Mouse (Mus musculus) adrenal gland, postnatal 10 days (tissue): ENCODE measurements around the gene Nelfb. TPM values are rescaled to one million over a fixed set of nuclear protein-coding genes. Genes with fewer than 3 reads are reported as not detected.

Experiments
- DNase-seq: peaks from one replicate; pipeline ENCODE4 v3.0.0; 2021; ENCODE audit warnings: mixed read lengths
- total RNA-seq, 2 experiments: library from RNA; stranded (reverse); gene quantifications; 2 replicates each; pipeline ENCODE4 v1.2.3; 2021

The Nelfb gene
- total RNA-seq, 2 experiments from 2014 or later = 46.3 to 48.8 TPM

GRCm38 (mm10) chr2:25230581-25230980 is 19.3 kb upstream of the Nelfb start:
- DNase-seq = no peak

DNA sequence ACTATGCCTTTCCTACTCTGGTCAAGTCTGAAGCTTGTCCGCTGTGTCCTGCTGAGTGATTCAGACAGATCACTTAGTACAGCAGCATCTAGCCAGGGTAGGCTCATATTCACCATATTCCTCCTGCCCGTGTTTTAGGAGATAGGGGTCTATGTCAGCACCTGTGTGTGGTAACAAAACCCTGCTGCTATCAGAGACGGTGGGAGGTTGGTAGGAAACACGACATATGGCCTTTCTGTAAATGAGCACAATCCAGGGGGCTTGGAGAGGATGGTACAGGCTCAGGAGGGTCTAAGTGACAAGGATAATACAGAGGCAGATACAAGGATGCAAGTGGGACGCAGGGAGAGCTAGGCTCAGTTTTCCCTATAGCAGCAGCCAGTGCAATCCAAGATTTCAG is 18.3 kb upstream of the Nelfb start:
- no peak for DNase-seq

DNA sequence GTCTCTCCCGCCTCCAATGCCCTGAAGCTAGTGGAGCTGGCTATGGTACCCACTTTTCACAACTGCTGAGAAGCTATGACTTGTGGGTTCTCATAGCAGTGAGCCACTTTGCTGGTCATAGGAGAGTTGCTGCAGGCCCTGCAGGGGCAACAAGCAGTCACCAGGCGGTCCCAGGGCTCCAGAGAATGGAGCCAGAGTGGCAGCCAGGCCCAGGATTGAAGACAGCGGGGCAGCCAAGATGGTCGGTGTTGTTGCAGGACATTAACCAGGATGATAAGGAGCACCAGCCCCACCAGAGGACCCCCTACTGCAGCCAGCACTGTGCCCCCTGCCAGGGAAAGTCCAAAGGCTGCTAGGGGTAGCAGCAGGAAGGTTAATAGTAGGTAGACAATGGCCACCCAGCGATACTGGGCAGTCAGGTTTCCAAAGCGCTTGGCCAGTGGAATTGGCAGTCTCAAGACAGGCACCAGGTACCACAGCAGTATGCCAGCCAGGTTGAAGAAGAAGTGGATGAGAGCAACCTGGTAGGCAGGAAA is 17.8 kb upstream of the Nelfb start:
- DNase-seq = no peak

DNA sequence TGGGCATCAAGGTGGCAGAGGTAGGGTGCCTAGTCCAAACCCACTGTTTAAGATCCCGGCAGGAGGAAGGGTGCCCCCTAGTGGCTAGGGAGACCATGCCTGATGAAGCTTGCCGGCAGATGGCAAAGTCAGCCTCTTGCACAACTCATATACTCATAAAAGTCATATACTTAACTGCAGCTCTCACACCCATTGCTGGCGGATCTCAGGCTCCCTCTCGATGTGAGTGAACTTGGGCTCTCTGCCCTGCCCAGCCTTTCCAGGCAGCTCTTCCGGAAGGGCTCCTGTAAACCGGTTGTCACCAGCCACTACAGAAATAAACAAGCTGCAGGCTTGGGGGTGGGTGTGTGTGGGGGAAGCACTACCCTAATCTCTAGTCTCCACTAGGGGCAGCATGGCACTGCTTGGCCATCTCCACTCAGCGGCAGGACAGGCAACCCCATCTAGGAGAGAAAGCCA is 17.2 kb upstream of the Nelfb start:
- DNase-seq = peak; percentile 91

- no peak for DNase-seq
Observed at GRCm38 (mm10) chr2:25227406-25227805, 16.1 kb upstream of the Nelfb start.

DNA sequence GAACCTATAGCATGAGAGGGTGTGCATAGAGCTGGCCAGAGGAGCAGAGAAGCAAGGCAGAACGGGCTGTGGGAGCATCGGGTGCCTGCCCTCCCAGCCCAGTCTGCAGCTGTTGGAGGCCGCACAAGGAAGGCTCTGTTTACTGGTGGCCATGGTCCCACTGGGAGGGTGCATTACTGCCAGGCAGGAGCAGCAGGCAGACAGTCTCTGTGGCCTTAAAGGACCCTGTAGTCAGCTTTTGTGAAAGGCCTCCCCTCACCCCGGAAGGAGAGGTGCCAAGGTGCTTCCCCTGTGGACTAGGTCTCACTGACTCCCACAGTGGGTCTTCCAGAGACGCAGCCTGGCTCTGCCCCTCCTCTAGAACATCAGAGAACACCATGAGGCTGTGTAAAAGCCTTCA is 15.6 kb upstream of the Nelfb start:
- peak; percentile 70 for DNase-seq

DNA sequence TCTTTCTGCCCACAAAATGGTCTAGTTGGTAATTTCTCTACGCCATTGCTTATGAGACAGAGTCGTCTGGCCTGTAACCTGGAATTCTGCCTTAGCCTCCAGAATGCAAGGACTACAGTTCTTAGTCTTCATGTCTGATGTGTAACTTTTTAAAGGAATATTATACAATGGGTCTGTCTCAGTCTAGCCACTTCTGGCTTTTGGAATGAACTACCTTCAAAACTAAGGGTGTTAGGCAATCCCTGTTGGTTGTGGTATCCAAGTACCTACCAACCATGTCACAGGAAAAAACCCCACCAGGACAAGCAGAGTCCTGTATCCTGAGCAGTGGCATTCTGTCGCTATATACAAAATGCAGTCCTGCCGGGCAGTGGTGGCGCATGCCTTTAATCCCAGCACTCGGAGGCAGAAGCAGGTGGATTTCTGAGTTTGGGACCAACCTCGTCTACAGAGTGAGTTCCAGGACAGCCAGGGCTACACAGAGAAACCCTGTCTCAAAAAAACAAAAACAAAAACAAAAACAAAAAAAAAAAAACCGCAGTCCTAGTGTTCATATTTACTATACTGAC is 14.6 kb upstream of the Nelfb start:
- DNase-seq = no peak

- DNase-seq = peak; percentile 97
Observed at GRCm38 (mm10) chr2:25224766-25225752, 13.8 kb upstream of the Nelfb start.

DNA sequence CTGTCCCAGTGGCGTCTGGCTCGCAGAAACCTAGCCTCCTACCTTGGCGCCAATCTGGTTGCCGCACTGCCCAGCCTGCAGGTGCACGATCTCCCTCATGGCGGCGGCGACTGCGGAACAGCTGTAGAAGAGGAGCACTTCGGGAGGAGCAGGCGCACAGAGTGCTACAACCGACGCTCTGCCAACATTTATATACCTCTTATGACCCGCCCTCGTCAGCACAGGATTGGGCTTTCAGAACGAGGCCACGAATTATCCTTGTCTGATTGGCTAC is 13.1 kb upstream of the Nelfb start, which contains the start of gene Tubb4b:
TSS of gene Tubb4b (minus strand) at position 211 of the 274 bp plus-strand sequence.
- DNase-seq = no peak

DNA sequence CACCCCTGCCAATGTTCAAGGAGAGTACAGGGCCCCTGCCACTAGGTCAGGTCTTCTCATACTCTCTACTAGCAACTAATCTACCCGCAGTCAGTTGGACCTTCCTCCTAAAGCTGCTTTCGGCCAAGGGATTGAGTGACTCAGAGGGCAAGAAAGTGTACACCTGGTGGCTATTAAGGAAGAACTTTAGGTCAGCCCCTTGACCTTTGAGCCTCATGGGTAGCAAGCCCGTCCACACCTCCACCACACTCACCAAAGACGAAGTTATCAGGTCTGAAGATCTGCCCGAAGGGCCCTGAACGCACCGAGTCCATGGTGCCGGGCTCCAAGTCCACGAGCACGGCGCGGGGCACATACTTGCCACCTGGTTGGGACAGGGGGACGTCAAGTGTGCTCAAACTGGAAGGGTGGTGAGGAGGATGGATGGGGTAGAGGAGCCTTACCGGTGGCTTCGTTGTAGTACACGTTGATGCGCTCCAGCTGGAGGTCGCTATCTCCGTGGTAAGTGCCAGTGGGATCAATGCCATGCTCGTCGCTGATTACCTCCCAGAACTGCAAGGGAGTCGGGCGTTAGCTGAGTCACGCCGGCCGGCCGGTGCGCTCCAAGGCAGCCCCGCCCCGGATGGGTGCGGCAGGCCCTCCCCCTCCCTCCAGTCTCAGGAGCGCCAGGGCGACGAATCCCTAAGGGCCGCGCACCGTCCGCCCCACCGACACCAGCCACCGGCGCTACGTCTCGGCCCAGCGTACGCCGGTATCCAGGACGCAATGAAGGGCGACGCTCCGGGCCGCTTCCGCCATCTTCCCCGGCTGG is 12.6 kb upstream of the Nelfb start:
- peak; percentile 92 for DNase-seq

GRCm38 (mm10) chr2:25221331-25221772 is 10.1 kb upstream of the Nelfb start:
- no peak for DNase-seq

- DNase-seq = no peak
Observed at GRCm38 (mm10) chr2:25218445-25218844, 7.2 kb upstream of the Nelfb start, which contains the start of gene Fam166a. TSS of gene Fam166a (plus strand) at chr2:25218745.

DNA sequence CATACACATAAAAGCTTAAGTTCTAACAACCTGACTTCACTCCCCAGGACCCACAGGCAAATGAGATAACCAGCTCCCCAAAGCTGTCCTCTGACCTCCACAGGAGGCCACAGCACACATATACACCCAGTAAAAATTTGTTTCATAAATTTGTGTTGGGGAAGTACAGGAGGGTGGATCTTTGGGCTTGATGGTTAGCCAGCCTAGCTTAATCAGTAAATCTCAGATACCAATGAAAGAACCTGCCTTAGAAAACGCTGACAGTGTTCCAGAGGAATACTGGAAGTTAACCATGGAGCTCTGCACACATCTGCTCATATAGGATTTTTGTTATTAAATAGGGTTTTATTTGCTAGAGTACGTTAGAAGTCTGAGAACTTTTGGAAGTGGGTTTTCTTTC is 6.4 kb upstream of the Nelfb start:
- no peak for DNase-seq

DNA sequence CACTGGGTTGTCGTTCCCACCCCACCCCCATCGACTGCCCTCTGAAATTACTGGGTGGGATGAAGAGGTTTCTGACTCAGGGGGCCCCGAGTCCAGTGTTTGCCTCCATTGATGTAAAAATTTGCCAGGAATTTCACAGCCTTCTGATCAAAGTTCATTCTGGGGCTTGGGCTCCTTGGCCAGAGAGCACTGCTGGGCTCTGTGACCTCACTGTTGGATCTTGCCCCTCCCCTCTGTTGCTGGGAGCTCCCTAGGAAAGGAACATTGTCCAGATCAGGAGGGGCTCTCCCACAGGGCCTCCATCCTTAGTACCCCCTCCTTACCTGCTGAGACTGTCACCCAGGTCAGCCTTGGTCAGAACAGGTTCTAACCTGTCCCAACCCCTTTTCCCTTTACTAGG is 3.2 kb upstream of the Nelfb start, which contains the start of gene Stpg3:
TSS of gene Stpg3 (minus strand) at position 194 of the 400 bp plus-strand sequence.
- no peak for DNase-seq

DNA sequence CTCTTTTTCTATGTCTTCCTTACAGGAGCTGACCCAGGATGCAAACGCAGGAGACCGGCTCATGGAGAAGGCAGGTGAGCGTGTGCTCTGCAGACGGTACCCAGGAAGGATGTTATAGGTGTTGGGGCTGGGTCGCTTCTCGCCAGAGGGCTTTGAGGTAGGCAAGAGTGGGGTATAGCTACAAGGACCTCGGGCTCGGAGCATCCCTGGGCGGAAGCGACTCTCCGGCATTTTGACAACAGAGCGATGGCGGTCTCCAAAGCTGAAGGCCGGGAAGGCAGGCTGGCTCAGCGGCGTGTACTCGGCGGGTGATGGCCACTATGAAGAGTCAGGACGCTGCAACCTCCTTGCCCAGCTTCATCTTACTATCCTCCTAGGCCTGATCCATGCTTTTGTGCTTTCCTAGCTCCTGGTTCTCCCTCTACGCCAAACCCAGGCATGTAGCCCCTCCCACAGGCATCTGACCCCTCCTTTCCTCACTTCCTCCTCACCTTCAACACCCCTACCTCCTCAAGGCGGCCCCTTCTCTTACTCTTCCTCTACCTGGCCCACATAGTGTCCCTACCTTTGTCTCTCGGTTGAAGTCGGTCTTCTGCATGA is 2.1 kb upstream of the Nelfb start:
- no peak for DNase-seq

DNA sequence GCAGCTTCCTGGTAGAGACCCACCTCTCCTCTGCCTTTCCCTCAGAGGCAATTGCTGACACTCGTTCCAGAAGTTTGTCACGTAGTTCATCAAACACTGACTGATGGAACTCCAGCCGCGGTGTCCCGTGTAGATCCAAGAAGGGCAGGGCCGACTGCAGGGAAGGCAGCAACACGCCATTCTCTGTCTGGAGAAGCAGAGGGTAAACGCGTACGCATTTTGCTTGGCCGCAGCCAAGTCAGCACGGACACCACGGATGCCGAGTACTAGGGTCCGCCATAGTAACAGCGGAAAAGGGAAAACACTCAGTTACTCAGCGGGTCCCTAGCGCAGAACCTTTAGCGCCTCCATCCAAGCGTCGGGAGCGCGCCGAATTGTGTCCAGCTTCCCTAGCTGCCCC is 603 bp downstream of the Nelfb start:
- no peak for DNase-seq

DNA sequence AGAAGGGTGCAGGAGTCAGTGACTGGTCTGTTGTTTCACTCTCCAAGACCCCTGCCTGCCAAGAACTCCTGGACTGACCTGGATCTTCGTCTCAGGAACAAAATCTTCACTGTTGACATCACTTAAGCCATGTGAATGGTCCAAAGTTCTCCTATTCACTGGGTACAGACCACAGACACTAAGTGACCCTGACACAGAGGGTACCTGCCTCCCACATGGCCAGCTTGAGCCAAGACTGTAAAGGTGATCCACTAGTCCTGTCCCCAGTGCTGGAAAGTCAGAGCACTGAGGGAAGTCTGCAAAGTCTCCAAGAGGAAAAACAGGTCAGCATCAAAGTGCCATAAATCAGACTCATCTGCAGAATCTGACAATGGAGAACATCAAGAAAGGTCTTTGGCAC is 3.7 kb downstream of the Nelfb start:
- DNase-seq = no peak

GRCm38 (mm10) chr2:25203631-25204214 is 7.6 kb downstream of the Nelfb start:
- no peak for DNase-seq

- DNase-seq = no peak
Observed at GRCm38 (mm10) chr2:25200631-25201030, 10.7 kb downstream of the Nelfb start.

GRCm38 (mm10) chr2:25197946-25198345 is 13.3 kb downstream of the Nelfb start:
- no peak for DNase-seq

GRCm38 (mm10) chr2:25197191-25197590 is 14.1 kb downstream of the Nelfb start:
- no peak for DNase-seq
